Mouse (Mus musculus) MEL (cell line): ENCODE measurements around the gene Osbp2. TPM values are rescaled to one million over a fixed set of nuclear protein-coding genes. Genes with fewer than 3 reads are reported as not detected.
A peak's percentile ranks its signal among the peaks of the same experiment; 100 is the strongest.

Experiments
- DNase-seq: peaks from one replicate; pipeline ENCODE4 v3.0.0; 2011; ENCODE audit warnings: low read depth, low spot score
- H3K27ac ChIP-seq: 2 replicates; pipeline ENCODE4 v1.5.1; 2012; ENCODE audit warnings: low read depth, mild to moderate bottlenecking, control low read depth, low read length, moderate library complexity; ENCODE audit not compliant: control insufficient read depth
- H3K27me3 ChIP-seq, 2 experiments: fragments of 150-350 bp in 1 of 2; sonication (generic) in 1 of 2; 2 replicates each; pipeline ENCODE4 v1.6.1; 2012; ENCODE audit warnings: low read length in 2 of 2, mild to moderate bottlenecking in 2 of 2, improper control_type of control experiment in 1 of 2, moderate library complexity in 1 of 2; ENCODE audit not compliant: insufficient read depth in 2 of 2, control insufficient read depth in 1 of 2
- H3K36me3 ChIP-seq, 2 experiments: 2 replicates each; pipeline ENCODE4 v1.6.1; 2012 to 2014; ENCODE audit warnings: low read length in 2 of 2, improper control_type of control experiment in 1 of 2, inconsistent platforms in 1 of 2, mild to moderate bottlenecking in 1 of 2; ENCODE audit not compliant: insufficient read depth in 2 of 2, control insufficient read depth in 1 of 2
- H3K4me1 ChIP-seq, 2 experiments: fragments of 150-350 bp in 1 of 2; sonication (generic) in 1 of 2; 2 replicates each; pipeline ENCODE4 v1.6.1; 2012; ENCODE audit warnings: low read length in 2 of 2, improper control_type of control experiment in 1 of 2, mild to moderate bottlenecking in 1 of 2; ENCODE audit not compliant: insufficient read depth in 2 of 2, control insufficient read depth in 1 of 2
- H3K4me3 ChIP-seq, 2 experiments: fragments of 150-350 bp in 1 of 2; sonication (generic) in 1 of 2; 2 replicates each; pipeline ENCODE4 v1.5.1; 2012; ENCODE audit warnings: low read depth in 2 of 2, low read length in 2 of 2, mild to moderate bottlenecking in 2 of 2, moderate library complexity in 2 of 2, control low read depth in 1 of 2, improper control_type of control experiment in 1 of 2; ENCODE audit not compliant: control insufficient read depth in 1 of 2, insufficient read depth in 1 of 2
- H3K79me2 ChIP-seq: 2 replicates; pipeline ENCODE4 v1.6.1; 2012; ENCODE audit warnings: mild to moderate bottlenecking, low read length, moderate library complexity; ENCODE audit not compliant: control insufficient read depth, poor library complexity, insufficient read depth
- H3K9ac ChIP-seq: 2 replicates; pipeline ENCODE4 v1.6.1; 2012; ENCODE audit warnings: low read depth, mild to moderate bottlenecking, control low read depth, low read length, moderate library complexity; ENCODE audit not compliant: control insufficient read depth, poor library complexity, severe bottlenecking
- H3K9me3 ChIP-seq: fragments of 150-350 bp; sonication (generic); replicated peaks from 2 replicates; pipeline ENCODE4 v1.6.1; 2012; ENCODE audit warnings: mild to moderate bottlenecking, low read length, improper control_type of control experiment, moderate library complexity; ENCODE audit not compliant: insufficient read depth
- BHLHE40 ChIP-seq: IDR thresholded peaks from 2 replicates; pipeline ENCODE4 v1.6.1; 2012; ENCODE audit warnings: low read depth, mild to moderate bottlenecking, inconsistent platforms, low read length, improper control_type of control experiment, borderline replicate concordance
- E2F4 ChIP-seq: IDR thresholded peaks from 2 replicates; pipeline ENCODE4 v1.6.1; 2011; ENCODE audit warnings: low read depth, low read length, improper control_type of control experiment, borderline replicate concordance
- ETS1 ChIP-seq: IDR thresholded peaks from 2 replicates; pipeline ENCODE4 v1.6.1; 2012; ENCODE audit warnings: low read depth, mild to moderate bottlenecking, inconsistent platforms, low read length, improper control_type of control experiment, moderate library complexity
- GABPA ChIP-seq: IDR thresholded peaks from 2 replicates; pipeline ENCODE4 v1.6.1; 2012; ENCODE audit warnings: low read depth, mild to moderate bottlenecking, inconsistent platforms, low read length, improper control_type of control experiment, moderate library complexity
- KAT2A ChIP-seq: conservative IDR thresholded peaks from 2 replicates; pipeline ENCODE4 v1.6.1; 2012; ENCODE audit warnings: low read depth, low read length, improper control_type of control experiment, inconsistent platforms
- MAX ChIP-seq: IDR thresholded peaks from 2 replicates; pipeline ENCODE4 v1.6.1; 2011; ENCODE audit warnings: low read length, improper control_type of control experiment
- MYB ChIP-seq: IDR thresholded peaks from 2 replicates; pipeline ENCODE4 v1.6.1; 2011; ENCODE audit warnings: mild to moderate bottlenecking, low read depth, low read length, improper control_type of control experiment
- NELFE ChIP-seq: IDR thresholded peaks from 2 replicates; pipeline ENCODE4 v1.6.1; 2011; ENCODE audit warnings: low read depth, low read length, improper control_type of control experiment
- POLR2A ChIP-seq, 2 experiments: IDR thresholded peaks; 2 replicates each; pipeline ENCODE4 v1.6.1; 2011 to 2012; ENCODE audit warnings: low read length in 2 of 2, mild to moderate bottlenecking in 2 of 2, control low read depth in 1 of 2, improper control_type of control experiment in 1 of 2, low read depth in 1 of 2, moderate library complexity in 1 of 2; ENCODE audit not compliant: control insufficient read depth in 1 of 2, insufficient read depth in 1 of 2, poor library complexity in 1 of 2
- POLR2AphosphoS2 ChIP-seq: IDR thresholded peaks from 2 replicates; pipeline ENCODE4 v1.6.1; 2011; ENCODE audit warnings: low read length, improper control_type of control experiment
- POLR2AphosphoS5 ChIP-seq: IDR thresholded peaks from 2 replicates; pipeline ENCODE4 v1.6.1; 2012; ENCODE audit warnings: low read depth, borderline replicate concordance, mild to moderate bottlenecking, inconsistent platforms, low read length, moderate library complexity, mixed read lengths
- RAD21 ChIP-seq: IDR thresholded peaks from 2 replicates; pipeline ENCODE4 v1.6.1; 2011; ENCODE audit warnings: mild to moderate bottlenecking, low read depth, low read length, improper control_type of control experiment
- RCOR1 ChIP-seq: IDR thresholded peaks from 2 replicates; pipeline ENCODE4 v1.6.1; 2012; ENCODE audit warnings: low read depth, mild to moderate bottlenecking, inconsistent platforms, low read length, improper control_type of control experiment
- SIN3A ChIP-seq: IDR thresholded peaks from 2 replicates; pipeline ENCODE4 v1.6.1; 2012; ENCODE audit warnings: low read length, improper control_type of control experiment, inconsistent platforms
- TBP ChIP-seq: IDR thresholded peaks from 2 replicates; pipeline ENCODE4 v1.8.0; 2011; ENCODE audit warnings: low read depth, low read length, improper control_type of control experiment
- TCF12 ChIP-seq: IDR thresholded peaks from 2 replicates; pipeline ENCODE4 v1.6.1; 2014; ENCODE audit warnings: low read depth, mild to moderate bottlenecking, inconsistent platforms, low read length, improper control_type of control experiment, moderate library complexity
- USF1 ChIP-seq: IDR thresholded peaks from 2 replicates; pipeline ENCODE4 v1.6.1; 2014; ENCODE audit warnings: low read depth, mild to moderate bottlenecking, inconsistent platforms, low read length, improper control_type of control experiment, moderate library complexity
- USF2 ChIP-seq, 2 experiments: IDR thresholded peaks; 2 replicates each; pipeline ENCODE4 v1.6.1; 2011 to 2012; ENCODE audit warnings: improper control_type of control experiment in 2 of 2, low read length in 2 of 2, borderline replicate concordance in 1 of 2, inconsistent platforms in 1 of 2, low read depth in 1 of 2, mild to moderate bottlenecking in 1 of 2; ENCODE audit not compliant: insufficient read depth in 1 of 2
- ZMIZ1 ChIP-seq: IDR thresholded peaks from 2 replicates; pipeline ENCODE4 v1.6.1; 2012; ENCODE audit warnings: low read depth, mild to moderate bottlenecking, inconsistent platforms, low read length, improper control_type of control experiment, moderate library complexity
- polyA plus RNA-seq, 2 experiments: library from polyadenylated mRNA; stranded (reverse) in 1 of 2; unstranded in 1 of 2; fragments of >175 nt in 1 of 2; fragments of >200 nt in 1 of 2; gene quantifications; 2 replicates each; pipeline versions ENCODE4 v1.2.1 to v1.2.4; 2012; ENCODE audit warnings: low replicate concordance in 2 of 2, low read depth in 1 of 2; ENCODE audit not compliant: insufficient read length in 2 of 2, insufficient read depth in 1 of 2, missing spikeins in 1 of 2
- total RNA-seq: library from RNA; depleted of rRNA; stranded (reverse); fragments of 300-350 nt; gene quantifications from 2 replicates; pipeline ENCODE4 v1.2.3, GENCODE M21; 2012; rRNA removed

The Osbp2 gene
- total RNA-seq = not detected in 2 replicates
- polyA plus RNA-seq = under 1 TPM in 1 of 2 experiments, not detected in 1; 0.04 TPM

- H3K27ac ChIP-seq = no peak within 1 kb of the TSS
- peak; percentile 80 for DNase-seq
- peak within 1 kb of the TSS; percentile 52 for H3K9ac ChIP-seq
- peaks cover 3 to 7% of the 10 kb centered on the region in 2 experiments; a peak in 3 of 4 replicates for H3K4me1 ChIP-seq
- no peaks in the 10 kb centered on the region for H3K79me2 ChIP-seq
- peaks cover 7 to 16% of the 10 kb centered on the region in 2 experiments for H3K27me3 ChIP-seq
- peaks cover 0 to 2% of the 10 kb centered on the region in 2 experiments; a peak in 1 of 4 replicates for H3K36me3 ChIP-seq
- peak within 1 kb of the TSS; percentile 63 to 78 for H3K4me3 ChIP-seq
- TF ChIP-seq ZMIZ1 = no peak
- TF ChIP-seq KAT2A = no peak
- no peak for TF ChIP-seq MAX
- no peak for TF ChIP-seq POLR2AphosphoS5
- TF ChIP-seq POLR2AphosphoS2 = no peak
- peak in 1 of 2 experiments; percentile 43; a peak in 1 of 4 replicates for TF ChIP-seq POLR2A (IDR thresholded peaks at IDR 0.05; ENCODE audit: control insufficient read depth in 1 of 2, insufficient read depth in 1 of 2, low read depth in 1 of 2, low read length in 2 of 2, poor library complexity in 1 of 2)
- TF ChIP-seq USF1 = peak; percentile 77
- peak; percentile 98 for TF ChIP-seq BHLHE40
- no peak for TF ChIP-seq NELFE
- no peak for TF ChIP-seq MYB
- no peak for TF ChIP-seq USF2 (IDR thresholded peaks at IDR 0.05; ENCODE audit: borderline replicate concordance in 1 of 2, insufficient read depth in 1 of 2, low read depth in 1 of 2, low read length in 2 of 2)
- 0 out of 2 replicates have a peak, but pooled peaks have one; percentile 5 for TF ChIP-seq TCF12
- TF ChIP-seq RAD21 = no peak
- no peak for TF ChIP-seq GABPA
- no peak for TF ChIP-seq TBP
- TF ChIP-seq, all 39 proteins: peak for 4
- H3K9me3 ChIP-seq = no peaks in the 10 kb centered on the region
Measured at GRCm38 (mm10) chr11:3863454-3864112, at the start of gene Osbp2. Osbp2 (minus strand) TSS chr11:3863903.

- peak; percentile 70 for DNase-seq
- Histone ChIP-seq H3K79me2 (peaks cover 17% of the 10 kb centered on the region), H3K9me3 (no peaks in the 10 kb centered on the region), H3K27ac (no peak overlapping the region), H3K27me3 (no peaks in the 10 kb centered on the region), H3K9ac (peak overlapping the region; percentile 74), H3K36me3 (peaks cover 0 to 10% of the 10 kb centered on the region in 2 experiments; a peak in 2 of 4 replicates), H3K4me3 (peak overlapping the region; percentile 72 to 75), H3K4me1 (peaks cover 9 to 30% of the 10 kb centered on the region in 2 experiments; a peak in 3 of 4 replicates)
- no peak for TF ChIP-seq BHLHE40
- TF ChIP-seq POLR2AphosphoS5 = no peak
- no peak for TF ChIP-seq SIN3A
- peak; percentile 71 for TF ChIP-seq MAX
- no peak for TF ChIP-seq E2F4
- TF ChIP-seq ETS1 = no peak
- no peak for TF ChIP-seq RCOR1
Measured at GRCm38 (mm10) chr11:3912875-3913271, 49.2 kb upstream of the Osbp2 start.
